Mouse (Mus musculus) left cerebral cortex, adult 18-20 months (tissue): ENCODE measurements around the gene Gldc. TPM values are rescaled to one million over a fixed set of nuclear protein-coding genes. Genes with fewer than 3 reads are reported as not detected.
A peak's percentile ranks its signal among the peaks of the same experiment; 100 is the strongest.

ENCODE experiments used
- DNase-seq, 2 experiments: peaks; one replicate each; pipeline ENCODE4 v3.0.0; 2021 to 2022; ENCODE audit warnings: low spot score in 2 of 2, mixed read lengths in 1 of 2
- total RNA-seq, 2 experiments: library from RNA; stranded (reverse); gene quantifications; 2 replicates each; pipeline ENCODE4 v1.2.3; 2021

Gldc gene
- total RNA-seq, 2 experiments from 2014 or later, result 23.1 to 23.7 TPM

GRCm38 (mm10) chr19:30108616-30109015 lies 66.6 kb downstream of the Gldc start:
- DNase-seq, result no peak

- DNase-seq, result no peak
Measured at GRCm38 (mm10) chr19:30107221-30107845, 67.9 kb downstream of the Gldc start.

- DNase-seq, result no peak
Measured at GRCm38 (mm10) chr19:30105045-30105842, 70.0 kb downstream of the Gldc start.

GRCm38 (mm10) chr19:30102620-30103019 lies 72.6 kb downstream of the Gldc start:
- no peak for DNase-seq

- DNase-seq, result no peak
Measured at GRCm38 (mm10) chr19:30100571-30100970, 74.7 kb downstream of the Gldc start.

GRCm38 (mm10) chr19:30097039-30097438 lies 78.2 kb downstream of the Gldc start:
- no peak for DNase-seq

- DNase-seq, result no peak
Measured at GRCm38 (mm10) chr19:30096186-30096585, 79.0 kb downstream of the Gldc start.

GRCm38 (mm10) chr19:30091644-30092295 lies 83.5 kb downstream of the Gldc start:
- DNase-seq, result no peak

- no peak for DNase-seq
Measured at GRCm38 (mm10) chr19:30090163-30090562, 85.1 kb downstream of the Gldc start.

GRCm38 (mm10) chr19:30065797-30066196 lies 109.4 kb downstream of the Gldc start:
- peak in 1 of 2 experiments; percentile 8 for DNase-seq

- no peak for DNase-seq
Measured at GRCm38 (mm10) chr19:30054218-30054617, 121.0 kb downstream of the Gldc start.

GRCm38 (mm10) chr19:30051479-30051878 lies 123.8 kb downstream of the Gldc start:
- DNase-seq, result no peak

- no peak for DNase-seq
Measured at GRCm38 (mm10) chr19:30050584-30050983, 124.6 kb downstream of the Gldc start.

Other genes with a start within 250 kb of the Gldc start
- gene Trpd52l3, start 171.6 kb downstream of the Gldc start, total RNA-seq, result not detected
- gene Uhrf2, start 144.9 kb downstream of the Gldc start, total RNA-seq, result 10 to 100 TPM; 51.5 to 57.7 TPM
- gene Mbl2, start 57.5 kb upstream of the Gldc start, total RNA-seq, result not detected